Mouse (Mus musculus): Measurements from ENCODE around the gene Rdx.

DNA sequence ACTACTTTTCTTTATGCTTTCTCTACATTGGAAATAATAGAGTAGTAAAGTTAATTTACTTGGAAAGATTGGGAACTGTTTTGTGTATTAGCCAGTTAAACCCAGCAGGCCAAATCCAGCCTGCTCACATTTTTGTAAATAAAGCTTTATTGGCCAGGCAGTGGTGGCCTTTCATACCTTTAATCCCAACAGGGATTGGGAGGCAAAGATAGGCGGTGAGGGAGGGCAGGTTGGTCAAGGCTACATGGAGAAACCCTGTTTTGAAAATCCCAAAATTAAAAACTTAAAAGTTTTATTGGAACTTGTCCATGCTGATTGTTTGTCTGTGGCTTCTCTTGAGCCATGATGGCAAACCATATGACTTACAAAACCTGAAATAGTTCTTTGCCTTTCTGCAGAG, 5.2 kb downstream of the Rdx start:
- no peak for TF ChIP-seq CTCF (IDR thresholded peaks at IDR 0.05; ENCODE audit: borderline replicate concordance, insufficient read depth, low read depth, low read length)
- TF ChIP-seq POLR2A (IDR thresholded peaks at IDR 0.05; ENCODE audit: borderline replicate concordance, insufficient read depth, low read length): no peak
